Mouse (Mus musculus) induced T-regulatory cell, adult 2 months (primary cell): ENCODE results near the gene Cdc20b.
A peak's percentile ranks its signal among the peaks of the same experiment; 100 is the strongest.

Experiments used
- DNase-seq: peaks from one replicate; pipeline ENCODE4 v3.0.0-alpha.2; 2012; ENCODE audit warnings: low read depth

The Cdc20b gene

DNA sequence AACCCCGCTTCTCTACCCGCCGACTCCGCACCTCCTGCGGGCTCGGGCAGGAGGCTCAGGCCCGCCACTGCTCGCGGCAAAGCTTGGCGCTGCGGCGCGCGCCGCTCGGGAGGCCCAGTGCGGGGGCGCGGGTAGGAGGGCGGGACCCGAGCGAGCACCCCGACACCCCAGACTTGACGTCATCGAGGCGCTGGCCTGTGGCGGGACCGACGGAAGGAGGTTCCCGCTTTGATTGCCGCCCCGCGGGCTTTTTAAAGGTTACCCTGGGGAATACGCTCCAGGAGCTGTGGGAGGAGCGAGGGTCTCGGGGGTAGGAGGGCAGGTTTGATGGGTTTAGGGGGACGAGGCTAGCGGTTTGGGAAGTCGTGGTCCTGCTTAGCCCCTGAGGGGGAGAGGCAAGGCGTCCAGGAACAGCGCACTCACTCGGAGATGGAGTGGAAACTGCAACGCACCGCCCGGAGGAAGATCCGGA is at the start of gene Cdc20b:
TSS of gene Cdc20b (plus strand) at position 162 of the 472 bp plus-strand sequence.
- peak; percentile 91 for DNase-seq

GRCm38 (mm10) chr13:112985605-112986450 is 49.1 kb upstream of the Cdc20b start:
- DNase-seq, result no peak

- DNase-seq, result peak; percentile 46
Measured at GRCm38 (mm10) chr13:112986451-112986950, 48.4 kb upstream of the Cdc20b start.

- peak; percentile 94 for DNase-seq
Measured at GRCm38 (mm10) chr13:112987532-112987943, 47.4 kb upstream of the Cdc20b start, which contains the start of gene Ccno. Gene Ccno (plus strand): TSS chr13:112987802.

GRCm38 (mm10) chr13:112987991-112988390 is 46.9 kb upstream of the Cdc20b start:
- no peak for DNase-seq

DNA sequence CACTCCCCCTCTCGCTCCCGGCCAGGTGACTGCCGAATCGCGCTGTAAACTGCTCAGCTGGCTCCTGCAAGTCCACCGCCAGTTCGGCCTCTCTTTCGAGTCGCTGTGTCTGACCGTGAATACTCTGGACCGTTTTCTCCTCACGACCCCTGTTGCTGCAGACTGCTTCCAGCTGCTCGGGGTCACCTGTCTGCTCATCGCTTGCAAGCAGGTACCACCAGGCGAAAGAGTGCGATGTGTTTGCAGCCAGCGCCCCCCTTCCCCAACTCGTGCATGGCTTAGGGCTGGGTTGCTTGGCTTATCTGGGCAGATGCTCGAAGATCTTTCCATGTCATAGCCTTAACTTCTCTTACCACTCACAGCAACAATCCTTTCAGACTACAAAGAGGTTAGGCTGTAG is 46.0 kb upstream of the Cdc20b start:
- DNase-seq, result no peak

DNA sequence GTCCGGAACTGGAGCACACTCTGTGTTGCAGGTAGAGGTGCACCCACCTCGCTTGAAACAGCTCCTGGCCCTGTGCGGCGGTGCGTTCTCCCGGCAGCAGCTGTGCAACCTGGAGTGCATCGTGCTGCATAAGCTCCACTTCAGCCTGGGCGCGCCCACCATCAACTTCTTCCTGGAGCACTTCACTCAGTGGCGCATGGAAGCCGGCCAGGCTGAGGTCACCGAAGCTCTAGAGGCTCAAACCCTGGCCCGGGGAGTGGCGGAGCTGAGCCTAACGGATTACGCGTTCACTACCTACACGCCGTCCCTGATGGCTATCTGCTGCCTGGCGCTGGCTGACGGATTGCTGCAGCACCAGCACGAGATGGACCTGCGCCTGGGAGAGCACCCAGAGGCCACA is 45.4 kb upstream of the Cdc20b start:
- DNase-seq, result peak; percentile 39

- peak; percentile 36 for DNase-seq
Measured at GRCm38 (mm10) chr13:112990346-112990745, 44.6 kb upstream of the Cdc20b start.

GRCm38 (mm10) chr13:112993531-112994152 is 41.3 kb upstream of the Cdc20b start, which contains the start of gene Mcidas:
Gene Mcidas (plus strand): TSS chr13:112993845.
- DNase-seq, result peak; percentile 53

DNA sequence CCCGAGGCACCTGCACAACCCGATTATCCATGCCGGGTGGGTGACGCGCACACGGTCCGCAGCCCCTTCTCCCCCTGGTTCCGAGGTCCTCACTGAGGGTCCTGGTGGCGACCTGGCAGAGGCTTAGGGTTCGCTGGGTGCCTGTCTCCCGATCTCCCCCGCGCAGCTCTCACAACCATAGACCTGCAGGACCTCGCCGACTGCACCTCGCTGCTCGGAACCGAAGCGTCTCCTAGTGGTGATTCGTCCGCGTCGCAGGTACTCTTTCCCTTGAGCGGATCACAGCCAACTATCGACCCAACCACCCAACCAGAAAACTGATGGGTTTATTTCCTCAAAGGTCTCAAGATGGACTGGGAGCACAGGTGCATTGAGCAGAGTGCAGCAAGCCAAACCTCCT is 40.7 kb upstream of the Cdc20b start:
- DNase-seq, result peak; percentile 85

- no peak for DNase-seq
Measured at GRCm38 (mm10) chr13:112996407-112996806, 38.5 kb upstream of the Cdc20b start.

DNA sequence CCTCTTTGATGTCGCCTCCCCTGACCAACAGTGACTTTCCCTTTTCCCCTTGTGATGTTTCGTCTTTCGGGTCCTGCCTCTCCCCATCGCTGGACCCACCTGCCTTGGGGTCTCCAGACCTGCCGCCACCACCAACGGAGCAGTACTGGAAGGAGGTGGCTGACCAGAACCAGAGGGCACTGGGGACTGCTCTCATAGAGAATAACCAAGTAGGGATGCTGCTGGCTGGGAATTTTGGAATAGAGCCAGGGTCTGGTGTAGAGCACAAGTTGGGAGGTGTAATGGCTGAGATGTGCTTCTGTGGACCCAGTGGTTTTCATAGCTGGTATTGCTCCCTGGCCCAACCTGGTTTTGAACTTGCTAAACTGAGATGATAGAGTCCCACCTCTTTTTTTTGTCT is 37.5 kb upstream of the Cdc20b start:
- DNase-seq, result no peak

GRCm38 (mm10) chr13:112998427-112999201 is 36.3 kb upstream of the Cdc20b start:
- DNase-seq, result peak; percentile 59

- no peak for DNase-seq
Measured at GRCm38 (mm10) chr13:113000090-113000489, 34.8 kb upstream of the Cdc20b start.

DNA sequence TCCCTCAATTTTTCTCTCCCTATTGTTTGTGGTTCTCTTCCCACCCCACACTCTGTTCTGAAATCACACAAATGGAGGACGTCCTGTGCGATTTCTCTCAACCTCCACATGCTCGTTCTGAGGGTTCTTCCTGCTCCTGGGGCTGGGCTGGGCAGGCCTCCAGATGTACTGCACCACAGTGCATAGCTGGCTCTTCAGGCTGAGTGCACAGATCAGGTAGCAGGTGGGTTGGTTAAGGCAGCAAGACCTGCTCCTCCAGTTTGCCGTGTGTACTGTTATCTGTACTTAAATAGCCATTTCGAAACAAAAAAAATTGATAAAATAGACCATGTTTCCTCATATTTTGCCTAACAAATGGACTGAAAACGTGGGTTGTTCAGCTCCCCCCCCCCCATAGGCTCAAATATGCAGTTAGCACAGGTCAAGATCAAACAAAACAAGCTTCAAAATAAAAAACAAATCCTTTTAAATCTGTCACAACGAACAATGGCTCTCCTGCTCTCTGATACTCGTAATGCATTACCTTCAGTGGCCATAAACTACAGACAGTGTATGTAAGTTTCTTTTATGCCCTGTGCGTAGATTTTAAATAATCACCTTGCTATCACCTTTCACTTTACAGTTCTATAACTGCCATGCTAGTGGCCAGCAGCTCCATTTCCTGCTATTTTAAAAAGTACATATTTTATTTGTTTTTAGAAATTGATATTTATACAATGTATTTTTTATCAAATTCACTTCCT is 34.2 kb upstream of the Cdc20b start:
- DNase-seq, result no peak

DNA sequence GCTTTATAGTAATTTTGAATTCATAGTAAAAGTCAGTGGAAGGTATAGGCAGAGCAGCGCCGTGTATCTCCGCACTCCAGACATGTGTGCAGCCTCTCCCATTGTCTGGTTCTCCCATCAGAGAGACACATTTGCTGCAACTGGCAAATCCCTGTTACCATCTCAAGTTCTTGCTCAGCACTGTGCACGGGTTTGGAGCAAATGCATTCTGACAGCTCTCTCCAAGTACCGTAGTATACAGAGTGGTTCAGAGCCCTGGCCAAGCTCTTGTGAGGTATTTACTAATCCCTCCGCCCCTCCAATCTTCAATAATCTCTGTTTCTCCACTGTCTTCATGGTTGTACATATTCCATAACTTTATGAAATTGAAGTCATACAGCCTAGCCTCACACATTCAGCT is 22.2 kb upstream of the Cdc20b start:
- no peak for DNase-seq

GRCm38 (mm10) chr13:113013174-113013953 is 21.5 kb upstream of the Cdc20b start:
- peak; percentile 90 for DNase-seq

DNA sequence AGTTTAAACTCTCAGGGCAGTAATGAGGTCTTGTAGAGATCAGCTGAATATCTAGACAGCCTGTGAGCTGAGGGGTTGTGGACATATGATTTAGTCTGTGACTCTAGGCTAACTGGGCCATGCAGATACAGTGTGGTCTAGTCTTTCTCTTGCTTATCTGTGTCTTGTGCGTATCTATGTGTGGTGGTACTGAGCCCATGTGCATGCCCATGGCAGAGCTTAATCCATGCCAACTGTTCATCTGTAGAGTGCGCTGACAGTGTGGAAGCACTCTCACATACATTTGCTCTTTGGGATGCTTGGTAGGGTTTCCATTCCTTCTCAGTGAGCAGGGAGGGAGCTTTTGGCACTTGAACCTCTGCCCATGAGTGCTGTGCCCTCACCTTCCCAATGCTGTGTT is 13.4 kb upstream of the Cdc20b start:
- no peak for DNase-seq

DNA sequence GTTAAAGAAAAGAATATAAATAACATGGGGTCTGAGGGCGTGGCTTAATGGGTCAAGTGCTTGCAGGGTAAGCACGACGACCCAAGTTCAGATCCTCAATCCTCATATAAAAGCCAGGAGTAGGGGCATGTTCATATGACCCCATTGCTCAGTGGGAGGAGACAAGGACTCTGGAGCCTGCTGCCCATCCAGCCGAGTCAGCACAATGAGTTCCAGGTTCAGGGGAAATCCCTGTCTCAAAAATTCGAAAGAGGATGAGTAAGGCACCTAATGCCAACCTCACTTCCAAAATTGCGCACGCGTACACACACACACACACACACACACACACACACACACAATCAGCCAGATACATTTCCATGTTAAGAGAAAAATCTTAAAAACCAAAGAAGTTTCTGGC is 12.4 kb upstream of the Cdc20b start:
- DNase-seq, result peak; percentile 46

- peak; percentile 62 for DNase-seq
Measured at GRCm38 (mm10) chr13:113023274-113024143, 11.4 kb upstream of the Cdc20b start.
